Mouse (Mus musculus) kidney, embryonic 16.5 days (tissue): ENCODE measurements around the gene Ebf4. TPM values are rescaled to one million over a fixed set of nuclear protein-coding genes. Genes with fewer than 3 reads are reported as not detected.

Source experiments
- ATAC-seq: fragments of 200-750 bp; cut with Nextera tagmentation; 2 replicates; pipeline ENCODE4 v1.8.0; 2017; ENCODE audit warnings: moderate TSS enrichment; ENCODE audit not compliant: low FRiP score, low TSS enrichment
- H3K27ac ChIP-seq: fragments of 300-500 bp; sonication (generic); 2 replicates; pipeline ENCODE4 v1.5.1; 2014; ENCODE audit warnings: low read length
- H3K27me3 ChIP-seq: fragments of 300-500 bp; sonication (generic); 2 replicates; pipeline ENCODE4 v1.6.1; 2014; ENCODE audit warnings: low read length, control low read depth, mixed read lengths; ENCODE audit not compliant: insufficient read depth
- H3K36me3 ChIP-seq: fragments of 300-500 bp; sonication (generic); 2 replicates; pipeline ENCODE4 v1.6.1; 2014; ENCODE audit warnings: low read length, control low read depth, mixed read lengths; ENCODE audit not compliant: insufficient read depth
- H3K4me1 ChIP-seq: fragments of 300-500 bp; sonication (generic); 2 replicates; pipeline ENCODE4 v1.6.1; 2014; ENCODE audit warnings: low read length, control low read depth, mixed read lengths; ENCODE audit not compliant: insufficient read depth
- H3K4me2 ChIP-seq: fragments of 300-500 bp; sonication (generic); replicated peaks from 2 replicates; pipeline ENCODE4 v1.6.1; 2014; ENCODE audit warnings: low read depth, low read length
- H3K4me3 ChIP-seq: fragments of 300-500 bp; sonication (generic); 2 replicates; pipeline ENCODE4 v1.5.1; 2014; ENCODE audit warnings: mild to moderate bottlenecking, low read length
- H3K9ac ChIP-seq: fragments of 300-500 bp; sonication (generic); replicated peaks from 2 replicates; pipeline ENCODE4 v1.6.1; 2014; ENCODE audit warnings: low read length
- H3K9me3 ChIP-seq: fragments of 300-500 bp; sonication (generic); 2 replicates; pipeline ENCODE4 v1.6.1; 2016; ENCODE audit warnings: low read length, control low read depth
- WGBS: fragments of 180-500 bp; shearing (Covaris S2); extraction: QIAGEN DNeasy Blood & Tissue Kit; methylation state at CpG from one replicate; pipeline ENCODE4 v1.1.7; 2014; 5-methylcytosine and 5-hydroxymethylcytosine counted together
- polyA plus RNA-seq: library from polyadenylated mRNA; unstranded; fragments of >200 nt; fragmentation: Nextera tagmentation; extraction: Ambion mirVana; gene quantifications from 2 replicates; pipeline ENCODE4 v1.2.1, GENCODE M21; 2015

Gene Ebf4
- polyA plus RNA-seq, 1 experiment from 2014 or later: 2.1 TPM

DNA sequence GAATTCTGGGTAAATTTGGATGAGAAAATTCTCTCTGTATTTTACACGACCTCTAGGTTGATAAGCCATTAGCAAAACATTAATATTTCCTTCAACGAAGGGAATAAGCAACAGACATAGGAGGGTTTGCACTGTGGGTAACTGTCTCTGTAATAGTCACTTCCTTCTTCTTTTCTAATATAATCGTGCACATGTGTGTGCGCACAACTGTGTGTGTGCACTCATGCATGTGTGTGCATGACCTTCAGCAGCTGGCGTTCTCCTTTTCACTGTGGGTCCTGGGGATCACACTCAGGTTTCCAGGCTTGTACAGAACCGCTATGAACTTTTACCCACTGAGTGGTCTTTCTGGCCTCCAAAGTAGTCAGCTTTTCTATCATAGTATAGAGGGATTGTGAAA, 40.1 kb downstream of the Ebf4 start:
- no peak overlapping the region for H3K9ac ChIP-seq
- H3K4me1 ChIP-seq: no peaks in the 10 kb centered on the region
- 81% methylated on average over 6 of the region's 6 CpGs for WGBS
- H3K27me3 ChIP-seq: no peaks in the 10 kb centered on the region
- no peaks in the 10 kb centered on the region for H3K9me3 ChIP-seq
- no peak overlapping the region for H3K27ac ChIP-seq
- ATAC-seq: no peak
- H3K4me3 ChIP-seq: no peak overlapping the region
- no peak overlapping the region for H3K4me2 ChIP-seq
- H3K36me3 ChIP-seq: no peaks in the 10 kb centered on the region

DNA sequence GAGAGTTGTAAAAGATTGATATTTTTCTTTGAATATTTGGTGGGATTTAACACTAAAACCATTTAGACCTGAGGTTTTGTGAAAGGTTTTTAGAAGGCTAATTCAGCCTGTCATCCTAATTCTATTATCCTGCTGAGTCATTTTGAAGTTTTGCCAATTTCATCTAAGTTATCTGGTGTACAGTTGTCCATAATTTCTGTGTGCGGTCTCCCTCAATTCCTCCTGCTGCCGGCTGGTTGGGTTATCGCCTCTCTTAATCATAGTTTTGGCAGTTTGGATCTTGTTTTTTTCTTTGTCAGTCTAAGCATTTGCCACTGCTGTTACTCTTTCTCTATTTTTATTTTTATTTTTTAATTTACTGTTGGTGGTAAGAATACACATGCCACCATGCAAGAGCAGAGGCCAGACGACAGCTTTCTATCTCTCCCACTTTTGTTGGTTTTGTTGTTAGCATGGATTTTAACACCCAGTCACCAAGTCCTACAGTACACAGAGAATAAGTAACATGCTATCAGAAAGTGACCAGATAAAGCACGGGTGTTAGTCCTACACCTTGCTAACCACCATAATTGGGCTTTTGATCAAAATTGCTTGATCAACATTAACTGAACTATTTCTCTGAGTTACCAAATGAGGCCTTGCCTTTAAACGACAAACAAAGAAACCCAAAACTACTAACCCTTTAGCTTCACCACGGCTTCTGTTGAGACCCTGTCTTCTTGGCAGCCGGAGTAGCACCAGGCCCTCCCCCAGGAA, 45.7 kb downstream of the Ebf4 start:
- no peak overlapping the region for H3K4me2 ChIP-seq
- no peaks in the 10 kb centered on the region for H3K36me3 ChIP-seq
- no peaks in the 10 kb centered on the region for H3K4me1 ChIP-seq
- H3K9me3 ChIP-seq: no peaks in the 10 kb centered on the region
- H3K27me3 ChIP-seq: no peaks in the 10 kb centered on the region
- 83% methylated on average over 8 of the region's 8 CpGs for WGBS
- H3K27ac ChIP-seq: no peak overlapping the region
- ATAC-seq: no peak
- no peak overlapping the region for H3K9ac ChIP-seq
- H3K4me3 ChIP-seq: no peak overlapping the region

- no peak overlapping the region for H3K4me3 ChIP-seq
- no peak overlapping the region for H3K27ac ChIP-seq
- no peak overlapping the region for H3K4me2 ChIP-seq
- H3K4me1 ChIP-seq: no peaks in the 10 kb centered on the region
- H3K9me3 ChIP-seq: no peaks in the 10 kb centered on the region
- WGBS: 78% methylated on average over 7 of the region's 7 CpGs
- no peak overlapping the region for H3K9ac ChIP-seq
- ATAC-seq: no peak
- no peaks in the 10 kb centered on the region for H3K27me3 ChIP-seq
- H3K36me3 ChIP-seq: no peaks in the 10 kb centered on the region
Measured at GRCm38 (mm10) chr2:130341220-130341580, 46.2 kb downstream of the Ebf4 start.

- Histone ChIP-seq H3K36me3 (no peaks in the 10 kb centered on the region), H3K4me1 (no peaks in the 10 kb centered on the region), H3K4me3 (no peak overlapping the region), H3K4me2 (no peak overlapping the region), H3K9me3 (no peaks in the 10 kb centered on the region), H3K27ac (no peak overlapping the region), H3K27me3 (no peaks in the 10 kb centered on the region), H3K9ac (no peak overlapping the region)
- no peak for ATAC-seq
- 88% methylated on average over 3 of the region's 3 CpGs for WGBS
Measured at GRCm38 (mm10) chr2:130350376-130350775, 55.4 kb downstream of the Ebf4 start.

- no peaks in the 10 kb centered on the region for H3K4me1 ChIP-seq
- no peaks in the 10 kb centered on the region for H3K9me3 ChIP-seq
- no peak overlapping the region for H3K4me2 ChIP-seq
- H3K27ac ChIP-seq: no peak overlapping the region
- no peak overlapping the region for H3K9ac ChIP-seq
- H3K36me3 ChIP-seq: no peaks in the 10 kb centered on the region
- no peaks in the 10 kb centered on the region for H3K27me3 ChIP-seq
- no peak for ATAC-seq
- WGBS: 53% methylated on average over 5 of the region's 5 CpGs
- no peak overlapping the region for H3K4me3 ChIP-seq
Measured at GRCm38 (mm10) chr2:130351758-130352339, 56.9 kb downstream of the Ebf4 start.

DNA sequence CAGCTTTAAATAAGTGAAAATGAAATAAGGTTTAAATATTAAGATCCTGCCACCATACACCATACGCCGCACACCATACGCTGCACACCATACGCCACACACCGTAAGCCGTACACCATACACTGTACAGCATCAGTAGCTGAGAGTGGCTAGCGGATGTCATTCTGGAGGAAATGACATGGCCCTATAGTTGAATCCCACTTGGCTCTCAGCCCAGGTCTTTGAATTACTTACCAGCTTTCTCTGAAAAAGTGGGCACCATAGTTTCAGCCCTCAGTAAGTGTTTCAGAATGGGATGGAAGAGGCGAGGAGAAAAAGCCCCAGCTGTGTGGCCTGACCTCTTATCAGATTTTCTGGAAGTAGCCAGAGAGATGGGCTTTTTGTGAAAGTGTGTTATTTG, 58.4 kb downstream of the Ebf4 start:
- Histone ChIP-seq H3K4me2 (no peak overlapping the region), H3K27me3 (no peaks in the 10 kb centered on the region), H3K9ac (no peak overlapping the region), H3K4me3 (no peak overlapping the region), H3K9me3 (no peaks in the 10 kb centered on the region), H3K36me3 (no peaks in the 10 kb centered on the region), H3K4me1 (no peaks in the 10 kb centered on the region), H3K27ac (no peak overlapping the region)
- ATAC-seq: no peak
- WGBS: 92% methylated on average over 8 of the region's 8 CpGs

GRCm38 (mm10) chr2:130353889-130354288, 58.9 kb downstream of the Ebf4 start:
- Histone ChIP-seq H3K4me3 (no peak overlapping the region), H3K9ac (no peak overlapping the region), H3K36me3 (no peaks in the 10 kb centered on the region), H3K27ac (no peak overlapping the region), H3K4me2 (no peak overlapping the region), H3K9me3 (no peaks in the 10 kb centered on the region), H3K27me3 (0 out of 2 replicates have a peak, but pooled peaks cover 2% of the 10 kb centered on the region), H3K4me1 (no peaks in the 10 kb centered on the region)
- WGBS: 72% methylated on average over 3 of the region's 3 CpGs
- no peak for ATAC-seq

- Histone ChIP-seq H3K36me3 (no peaks in the 10 kb centered on the region), H3K9me3 (no peaks in the 10 kb centered on the region), H3K4me3 (no peak overlapping the region), H3K9ac (no peak overlapping the region), H3K27ac (no peak overlapping the region), H3K4me1 (no peaks in the 10 kb centered on the region), H3K27me3 (peaks cover 36% of the 10 kb centered on the region), H3K4me2 (no peak overlapping the region)
- no peak for ATAC-seq
- 89% methylated on average over 5 of the region's 5 CpGs for WGBS
Measured at GRCm38 (mm10) chr2:130357551-130357950, 62.6 kb downstream of the Ebf4 start.

DNA sequence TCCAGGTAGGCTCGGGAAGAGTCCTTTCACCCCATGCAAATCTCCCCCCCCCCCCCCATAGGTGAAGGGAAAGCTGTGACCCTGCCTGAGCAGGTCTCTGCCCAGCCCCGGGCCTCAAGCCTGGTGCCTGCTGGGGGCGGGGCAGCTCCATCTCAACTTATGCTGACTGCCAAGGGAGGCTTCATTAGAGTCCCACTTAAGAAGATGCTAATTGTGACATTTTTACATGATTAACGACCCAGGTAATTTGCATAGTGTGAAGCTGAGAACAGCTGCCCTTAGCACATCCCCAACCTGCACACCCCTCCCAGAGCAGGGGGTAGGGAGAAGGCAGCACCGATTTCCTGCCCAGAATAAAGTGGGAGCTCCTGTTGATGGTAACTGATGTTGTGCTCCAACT, 63.9 kb downstream of the Ebf4 start:
- no peaks in the 10 kb centered on the region for H3K4me1 ChIP-seq
- 14% methylated on average over 5 of the region's 5 CpGs for WGBS
- no peak overlapping the region for H3K9ac ChIP-seq
- peaks cover 49% of the 10 kb centered on the region for H3K27me3 ChIP-seq
- ATAC-seq: no peak
- no peak overlapping the region for H3K4me3 ChIP-seq
- no peak overlapping the region for H3K27ac ChIP-seq
- no peak overlapping the region for H3K4me2 ChIP-seq
- H3K9me3 ChIP-seq: no peaks in the 10 kb centered on the region
- H3K36me3 ChIP-seq: no peaks in the 10 kb centered on the region

DNA sequence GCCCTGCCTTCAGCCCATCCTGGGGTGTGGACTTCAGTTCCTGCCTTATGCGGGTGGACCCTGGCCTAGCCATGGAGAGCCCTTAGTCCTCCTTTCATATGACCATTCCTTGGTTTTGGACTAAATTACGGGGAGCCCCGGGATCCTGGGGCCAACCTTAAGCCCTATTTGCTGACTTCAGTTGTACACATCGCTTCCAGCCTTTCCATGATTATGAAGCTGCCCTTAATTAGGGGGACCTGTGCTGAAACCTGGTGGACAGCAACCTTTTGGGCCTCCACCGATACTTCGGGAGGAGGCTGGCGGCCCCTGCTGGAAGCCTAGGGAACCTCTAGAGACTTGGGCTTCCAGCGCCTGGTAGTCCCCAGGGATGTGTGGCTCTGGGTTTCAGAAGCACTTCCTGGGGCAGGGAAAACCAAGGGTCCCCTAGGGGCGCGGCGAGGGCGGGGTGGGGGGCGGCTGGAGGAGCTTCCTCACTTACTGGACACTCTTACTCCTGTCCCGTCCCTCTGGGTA, 67.6 kb downstream of the Ebf4 start:
- H3K4me3 ChIP-seq: no peak overlapping the region
- WGBS: 5% methylated on average over 14 of the region's 14 CpGs
- no peak overlapping the region for H3K4me2 ChIP-seq
- peak; percentile 44 for ATAC-seq
- peaks cover 50% of the 10 kb centered on the region for H3K27me3 ChIP-seq
- no peak overlapping the region for H3K27ac ChIP-seq
- H3K9ac ChIP-seq: no peak overlapping the region
- 0 out of 2 replicates have a peak, but pooled peaks cover 3% of the 10 kb centered on the region for H3K4me1 ChIP-seq
- no peaks in the 10 kb centered on the region for H3K36me3 ChIP-seq
- no peaks in the 10 kb centered on the region for H3K9me3 ChIP-seq
